Mouse (Mus musculus) cerebellum, adult (tissue): Measurements from ENCODE around the gene Ift88.
A peak's percentile ranks its signal among the peaks of the same experiment; 100 is the strongest.

Experiments
- ATAC-seq: cut with Nextera tagmentation; 2 replicates; pipeline ENCODE4 v1.9.2; 2017; ENCODE audit warnings: mild to moderate bottlenecking, moderate library complexity, mixed read lengths; ENCODE audit not compliant: insufficient number of reproducible peaks, low FRiP score, low TSS enrichment

Gene Ift88

DNA sequence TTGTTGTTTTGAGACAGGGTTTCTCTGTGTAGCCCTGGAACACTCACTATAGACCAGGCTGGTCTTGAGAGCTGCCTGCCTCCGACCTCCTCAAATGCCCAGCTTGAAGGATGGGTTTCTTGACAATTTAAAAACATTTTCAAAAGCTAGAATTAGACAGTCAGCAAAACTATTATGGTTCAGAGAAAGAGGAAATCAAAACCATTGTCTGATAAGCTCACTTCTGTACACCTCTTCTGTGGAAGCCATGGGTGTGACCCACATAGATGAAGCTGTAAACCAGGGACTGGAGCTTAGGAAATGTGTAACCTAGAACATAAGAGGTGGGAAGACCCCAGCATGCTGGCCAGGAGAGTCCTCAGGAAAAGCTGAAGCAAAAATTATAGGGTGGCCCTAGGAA, 133.1 kb downstream of the Ift88 start:
- no peak for ATAC-seq

DNA sequence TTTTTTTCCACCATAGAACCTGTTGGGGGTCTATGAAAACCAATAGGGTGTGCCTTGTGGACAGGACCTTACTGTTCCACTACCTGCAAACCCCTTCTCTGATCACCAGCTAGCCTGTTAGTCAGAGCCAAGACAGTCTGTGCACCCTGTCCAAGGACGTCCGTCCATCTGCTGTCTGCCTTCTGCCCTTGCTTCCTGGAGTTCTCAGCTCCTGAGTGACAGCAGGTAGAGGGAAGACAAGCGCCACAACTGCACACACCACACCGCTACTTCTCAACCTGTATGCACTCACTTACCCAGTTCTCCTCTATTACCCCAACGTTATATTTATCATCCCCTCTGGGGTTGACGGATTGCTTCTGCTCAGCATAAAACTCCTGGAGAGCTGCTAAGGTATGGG, 141.8 kb downstream of the Ift88 start:
- 0 out of 2 replicates have a peak, but pooled peaks have one; percentile 15 for ATAC-seq
